Comparison of ENCODE assay signal across 11 mouse cellular contexts in the genomic region with DNA sequence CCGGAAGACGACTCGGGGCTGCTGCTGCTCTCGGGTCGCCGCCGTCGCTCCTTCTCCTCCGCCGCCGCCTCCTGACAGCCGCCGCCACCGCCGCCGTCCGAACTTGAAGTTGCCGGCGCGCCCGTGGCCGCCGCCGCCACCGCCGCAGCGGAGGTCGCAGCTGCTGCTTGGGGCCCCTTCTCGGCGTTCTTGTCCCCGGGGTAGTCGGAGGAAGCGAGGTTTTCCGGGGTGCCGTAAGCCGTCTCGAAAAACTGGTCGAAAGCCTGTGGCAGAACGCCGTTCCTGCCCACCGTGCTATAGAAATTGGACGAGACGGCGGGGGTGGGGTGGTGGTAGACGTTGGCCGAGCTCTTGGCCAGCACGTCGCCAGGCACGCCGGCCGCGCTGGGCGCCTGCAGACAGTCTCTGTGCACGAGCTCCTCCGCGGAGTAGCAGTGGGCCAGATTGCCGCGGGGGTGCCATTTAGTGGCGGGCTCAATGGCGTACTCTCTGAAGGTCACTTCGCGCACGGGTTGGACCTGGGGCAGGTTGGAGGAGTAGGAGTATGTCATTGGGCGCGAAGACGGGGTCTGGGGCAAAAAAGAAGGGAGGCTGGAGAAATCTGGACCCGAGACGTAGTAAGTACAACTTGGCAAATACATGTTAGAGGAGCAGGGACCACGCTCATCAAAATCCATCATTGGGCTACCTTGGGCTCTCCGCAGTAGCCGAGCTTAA. TPM values are rescaled to one million over a fixed set of nuclear protein-coding genes. Genes with fewer than 3 reads are reported as not detected.
DNase-seq lines count a peak whose midpoint lies in the region.
"Had no signal": no experiment of that assay in that cellular context is flagged by ENCODE, and none has a peak within 500 bp of the region (broad histone marks: within the 10 kb centered on the region; RNA-seq: fewer than 3 reads in every experiment).

No protein-coding gene starts in this region.

- DNase-seq in heart, adult 11 months = peak; percentile 87
- DNase-seq in heart, postnatal 14 days = no peak
- DNase-seq in ovary, postnatal 10 days (ENCODE audit: low spot score) = peak; percentile 11
- DNase-seq in ovary, adult 18-20 months (ENCODE audit: low spot score) = no peak
- DNase-seq in kidney, postnatal 10 days = peak; percentile 71
- peak; percentile 48 to 67 for DNase-seq in urinary bladder, adult 18-20 months (ENCODE audit: low spot score in 2 of 2)
- no peak for DNase-seq in layer of hippocampus, postnatal 10 days (ENCODE audit: low spot score in 2 of 2)
- no peak for DNase-seq in adrenal gland, postnatal 36 days
- DNase-seq: cerebellum, adult 18-20 months; lung, adult 2 months had no signal

- intact Hi-C loops in heart, postnatal 14 days (cut with DNase I) = no loop called here

RNA-seq across cellular contexts. Expression of gene Hoxa11, which starts 0.4 kb away (rescaled TPM):
- total RNA-seq in heart, postnatal 14 days (2021) = not detected
- not detected for total RNA-seq in layer of hippocampus, postnatal 10 days (2021)
- total RNA-seq in adrenal gland, postnatal 36 days (2021) = not detected
- total RNA-seq: CH12.LX had no signal

RNA-seq across cellular contexts. Expression of gene Hoxa10, which starts 4.5 kb away (rescaled TPM):
- not detected for total RNA-seq in heart, postnatal 14 days (2021)
- not detected for total RNA-seq in layer of hippocampus, postnatal 10 days (2021)
- total RNA-seq in adrenal gland, postnatal 36 days (2021) = under 1 TPM; 0.20 to 0.30 TPM

RNA-seq across cellular contexts. Expression of gene Hoxa9, which starts 14.3 kb away (rescaled TPM):
- not detected for total RNA-seq in heart, postnatal 14 days (2021)
- not detected for total RNA-seq in layer of hippocampus, postnatal 10 days (2021)
- total RNA-seq in adrenal gland, postnatal 36 days (2021) = 1 to 10 TPM in 1 of 2 experiments, under 1 TPM in 1; 0.56 to 1.3 TPM

RNA-seq across cellular contexts. Expression of gene Hoxa13, which starts 15.5 kb away (rescaled TPM):
- not detected for total RNA-seq in heart, postnatal 14 days (2021)
- total RNA-seq in layer of hippocampus, postnatal 10 days (2021) = not detected
- not detected for total RNA-seq in adrenal gland, postnatal 36 days (2021)

RNA-seq across cellular contexts. Expression of gene Hoxa7, which starts 23.5 kb away (rescaled TPM):
- total RNA-seq in heart, postnatal 14 days (2021) = under 1 TPM; 0.17 to 0.29 TPM
- total RNA-seq in layer of hippocampus, postnatal 10 days (2021) = not detected
- 10 to 100 TPM; 19.1 to 20.1 TPM for total RNA-seq in adrenal gland, postnatal 36 days (2021)

Comparison
In these comparisons a context has a peak if more than half of its experiments do, and no peak if none do; other contexts are left out.
1. DNase-seq: peak in heart, adult 11 months (single experiment), ovary, postnatal 10 days (single experiment), kidney, postnatal 10 days (single experiment) and urinary bladder, adult 18-20 months (2 of 2); none in heart, postnatal 14 days (0 of 2), ovary, adult 18-20 months (single experiment), layer of hippocampus, postnatal 10 days (0 of 2) and adrenal gland, postnatal 36 days (0 of 2).